Mouse (Mus musculus) stomach, postnatal 0 days (tissue): ENCODE measurements around the gene Ear6.

Experiments
- CTCF ChIP-seq: IDR thresholded peaks from 2 replicates; pipeline ENCODE4 v1.5.1; 2016; ENCODE audit warnings: antibody characterized with exemption, low read depth, mild to moderate bottlenecking, moderate library complexity
- EP300 ChIP-seq: optimal IDR thresholded peaks from 2 replicates; pipeline ENCODE3; 2016; ENCODE audit warnings: antibody characterized with exemption

- TF ChIP-seq CTCF (no peak), EP300 (no peak)
These were observed 45.9 kb downstream of the Ear6 start for GRCm38 (mm10) chr14:51899351-51899750.
